Mouse (Mus musculus): ENCODE data around the gene Pak4.
"Not testable (repeated sequence)": the region's sequence is repeated elsewhere in the genome, so short reads cannot be mapped to it uniquely, and the experiment has no call there.

Gene Pak4

GRCm38 (mm10) chr7:28597642-28598446, at the start of gene Pak4, which contains the start of gene Samd4b:
Gene Pak4 (minus strand): TSS chr7:28598185.
Gene Samd4b (minus strand): TSS chr7:28598144.
- DNase-seq (ENCODE audit: low spot score in 2 of 2), result peak; percentile 99 to 100

GRCm38 (mm10) chr7:28647016-28647415, 49.0 kb upstream of the Pak4 start:
- no peak for DNase-seq (ENCODE audit: low spot score in 2 of 2)

GRCm38 (mm10) chr7:28645947-28646475, 48.0 kb upstream of the Pak4 start:
- DNase-seq (ENCODE audit: low spot score in 2 of 2), result no peak

GRCm38 (mm10) chr7:28645366-28645765, 47.4 kb upstream of the Pak4 start:
- no peak for DNase-seq (ENCODE audit: low spot score in 2 of 2)

- DNase-seq (ENCODE audit: low spot score in 2 of 2), result no peak
Measured at GRCm38 (mm10) chr7:28641546-28641945, 43.6 kb upstream of the Pak4 start.

GRCm38 (mm10) chr7:28637511-28637910, 39.5 kb upstream of the Pak4 start:
- DNase-seq (ENCODE audit: low spot score in 2 of 2), result no peak

- no peak for DNase-seq (ENCODE audit: low spot score in 2 of 2)
Measured at GRCm38 (mm10) chr7:28634128-28634527, 36.1 kb upstream of the Pak4 start.

- no peak for DNase-seq (ENCODE audit: low spot score in 2 of 2)
Measured at GRCm38 (mm10) chr7:28631073-28631472, 33.1 kb upstream of the Pak4 start, which contains the start of gene Acp7. Gene Acp7 (minus strand): TSS chr7:28631332.

GRCm38 (mm10) chr7:28624791-28625190, 26.8 kb upstream of the Pak4 start:
- no peak for DNase-seq (ENCODE audit: low spot score in 2 of 2)

GRCm38 (mm10) chr7:28619098-28619715, 21.2 kb upstream of the Pak4 start:
- no peak for DNase-seq (ENCODE audit: low spot score in 2 of 2)

- DNase-seq (ENCODE audit: low spot score in 2 of 2), result no peak
Measured at GRCm38 (mm10) chr7:28605951-28606350, 8.0 kb upstream of the Pak4 start.

- DNase-seq (ENCODE audit: low spot score in 2 of 2), result not testable (repeated sequence)
Measured at GRCm38 (mm10) chr7:28603788-28604187, 5.8 kb upstream of the Pak4 start.

- DNase-seq (ENCODE audit: low spot score in 2 of 2), result no peak
Measured at GRCm38 (mm10) chr7:28603136-28603535, 5.2 kb upstream of the Pak4 start.

- DNase-seq (ENCODE audit: low spot score in 2 of 2), result no peak
Measured at GRCm38 (mm10) chr7:28601668-28602067, 3.7 kb upstream of the Pak4 start.

- DNase-seq (ENCODE audit: low spot score in 2 of 2), result peak; percentile 44 to 74
Measured at GRCm38 (mm10) chr7:28601029-28601428, 3.0 kb upstream of the Pak4 start.

- no peak for DNase-seq (ENCODE audit: low spot score in 2 of 2)
Measured at GRCm38 (mm10) chr7:28598951-28599350, 966 bp upstream of the Pak4 start.

GRCm38 (mm10) chr7:28597277-28597570, 761 bp downstream of the Pak4 start:
- DNase-seq (ENCODE audit: low spot score in 2 of 2), result no peak

- DNase-seq (ENCODE audit: low spot score in 2 of 2), result peak in 1 of 2 experiments; percentile 58
Measured at GRCm38 (mm10) chr7:28596436-28597276, 1.3 kb downstream of the Pak4 start.

- no peak for DNase-seq (ENCODE audit: low spot score in 2 of 2)
Measured at GRCm38 (mm10) chr7:28595751-28596435, 2.1 kb downstream of the Pak4 start.

GRCm38 (mm10) chr7:28593206-28594111, 4.5 kb downstream of the Pak4 start:
- DNase-seq (ENCODE audit: low spot score in 2 of 2), result no peak

Data from urinary bladder, postnatal 4 days (tissue).